Mouse (Mus musculus): ENCODE measurements around the gene Lrrc66. TPM values are rescaled to one million over a fixed set of nuclear protein-coding genes. Genes with fewer than 3 reads are reported as not detected.

The Lrrc66 gene
- total and polyA plus RNA-seq, 3 experiments = 1.1 TPM; not detected in 1

DNA sequence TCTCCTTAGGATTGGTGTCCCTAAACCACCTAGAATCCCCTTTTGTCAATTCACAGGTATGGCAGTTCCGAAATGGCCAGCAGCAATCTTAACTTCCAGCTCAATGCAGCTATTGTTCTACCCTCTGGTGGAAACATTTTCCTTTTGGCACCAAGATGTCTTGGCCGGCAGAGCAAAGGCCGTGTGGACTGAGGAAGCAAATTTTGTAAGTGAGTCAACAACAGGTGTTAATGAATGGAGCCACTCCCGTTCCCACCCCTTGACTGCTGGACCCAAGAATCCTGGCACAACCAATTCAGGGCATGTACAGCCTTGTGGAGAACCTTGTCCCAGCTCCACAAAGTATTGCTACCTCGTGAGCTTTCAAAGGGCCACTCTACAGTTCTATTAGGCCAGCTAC, 66.2 kb downstream of the Lrrc66 start:
- no peak overlapping the region for H3K4me3 ChIP-seq (ENCODE audit: control insufficient read depth in 1 of 2, insufficient read depth in 1 of 2, low read depth in 2 of 2, low read length in 2 of 2)
- H3K27ac ChIP-seq (ENCODE audit: control insufficient read depth, low read depth, low read length) = no peak overlapping the region
- no peaks in the 10 kb centered on the region for H3K9me3 ChIP-seq (replicated peaks; ENCODE audit: insufficient read depth, low read length)
- no peak overlapping the region for H3K9ac ChIP-seq (ENCODE audit: control insufficient read depth, low read depth, low read length, poor library complexity, severe bottlenecking)
- H3K79me2 ChIP-seq (ENCODE audit: control insufficient read depth, insufficient read depth, low read length, poor library complexity) = no peaks in the 10 kb centered on the region
- no peaks in the 10 kb centered on the region for H3K4me1 ChIP-seq (ENCODE audit: control insufficient read depth in 1 of 2, insufficient read depth in 2 of 2, low read length in 2 of 2)
- no peaks in the 10 kb centered on the region for H3K27me3 ChIP-seq (ENCODE audit: control insufficient read depth in 1 of 2, insufficient read depth in 2 of 2, low read length in 2 of 2)
- TF ChIP-seq EP300 (IDR thresholded peaks at IDR 0.05; ENCODE audit: low read depth in 1 of 2, low read length in 2 of 2) = no peak
- TF ChIP-seq POLR2AphosphoS5 (IDR thresholded peaks at IDR 0.05; ENCODE audit: borderline replicate concordance, low read depth, low read length) = no peak
- no peak for TF ChIP-seq RAD21 (IDR thresholded peaks at IDR 0.05; ENCODE audit: low read depth, low read length)
- no peak for TF ChIP-seq TAL1 (IDR thresholded peaks at IDR 0.05; ENCODE audit: low read length)
- no peaks in the 10 kb centered on the region for H3K36me3 ChIP-seq (ENCODE audit: control insufficient read depth in 1 of 2, insufficient read depth in 2 of 2, low read length in 2 of 2)
- no peak for DNase-seq (ENCODE audit: low read depth, low spot score)

DNA sequence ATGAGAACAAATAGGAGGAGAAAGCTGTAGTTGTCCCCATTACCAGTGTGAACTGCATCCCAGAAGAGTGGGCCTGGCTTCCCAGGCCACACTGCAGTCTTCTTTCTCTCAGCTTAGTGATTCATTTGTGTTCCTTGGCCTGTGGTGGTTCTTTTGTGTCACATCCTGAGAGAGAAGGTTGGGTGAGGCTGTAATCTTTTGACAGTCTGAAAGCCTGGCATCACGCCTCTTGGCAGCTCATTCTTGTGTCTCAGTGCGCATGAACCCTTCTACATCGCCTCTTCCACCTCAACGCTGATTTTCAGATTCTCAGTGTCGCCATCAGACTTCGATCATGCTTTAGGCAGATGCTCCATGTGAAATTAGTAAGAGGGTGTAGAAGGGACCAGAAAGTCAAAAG, 68.3 kb downstream of the Lrrc66 start:
- DNase-seq (ENCODE audit: low read depth, low spot score) = no peak
- Histone ChIP-seq H3K4me1 (ENCODE audit: control insufficient read depth in 1 of 2, insufficient read depth in 2 of 2, low read length in 2 of 2) (no peaks in the 10 kb centered on the region), H3K36me3 (ENCODE audit: control insufficient read depth in 1 of 2, insufficient read depth in 2 of 2, low read length in 2 of 2) (no peaks in the 10 kb centered on the region), H3K79me2 (ENCODE audit: control insufficient read depth, insufficient read depth, low read length, poor library complexity) (no peaks in the 10 kb centered on the region), H3K9ac (ENCODE audit: control insufficient read depth, low read depth, low read length, poor library complexity, severe bottlenecking) (no peak overlapping the region), H3K4me3 (ENCODE audit: control insufficient read depth in 1 of 2, insufficient read depth in 1 of 2, low read depth in 2 of 2, low read length in 2 of 2) (no peak overlapping the region), H3K9me3 (replicated peaks; ENCODE audit: insufficient read depth, low read length) (no peaks in the 10 kb centered on the region), H3K27me3 (ENCODE audit: control insufficient read depth in 1 of 2, insufficient read depth in 2 of 2, low read length in 2 of 2) (no peaks in the 10 kb centered on the region), H3K27ac (ENCODE audit: control insufficient read depth, low read depth, low read length) (no peak overlapping the region)
- no peak for TF ChIP-seq SMC3 (IDR thresholded peaks at IDR 0.05; ENCODE audit: low read depth, low read length)
- TF ChIP-seq ELF1 (IDR thresholded peaks at IDR 0.05; ENCODE audit: low read depth, low read length) = no peak
- no peak for TF ChIP-seq MEF2A (IDR thresholded peaks at IDR 0.05; ENCODE audit: extremely low read depth, insufficient replicate concordance, low read depth, low read length, poor library complexity, severe bottlenecking)
- no peak for TF ChIP-seq GATA1 (IDR thresholded peaks at IDR 0.05; ENCODE audit: low read depth, low read length)
- no peak for TF ChIP-seq TBP (IDR thresholded peaks at IDR 0.05; ENCODE audit: low read depth, low read length)
- TF ChIP-seq RCOR1 (IDR thresholded peaks at IDR 0.05; ENCODE audit: low read depth, low read length) = no peak
- TF ChIP-seq POLR2AphosphoS5 (IDR thresholded peaks at IDR 0.05; ENCODE audit: borderline replicate concordance, low read depth, low read length) = no peak
- no peak for TF ChIP-seq MXI1 (IDR thresholded peaks at IDR 0.05; ENCODE audit: low read depth, low read length)
- no peak for TF ChIP-seq JUND (IDR thresholded peaks at IDR 0.05; ENCODE audit: low read depth, low read length)
- no peak for TF ChIP-seq CHD2 (IDR thresholded peaks at IDR 0.05; ENCODE audit: low read length)
- TF ChIP-seq MAX (IDR thresholded peaks at IDR 0.05; ENCODE audit: low read length) = no peak
- TF ChIP-seq NELFE (IDR thresholded peaks at IDR 0.05; ENCODE audit: low read depth, low read length) = no peak
- TF ChIP-seq TCF12 (IDR thresholded peaks at IDR 0.05; ENCODE audit: low read depth, low read length) = no peak
- TF ChIP-seq SIN3A (IDR thresholded peaks at IDR 0.05; ENCODE audit: low read length) = no peak
- no peak for TF ChIP-seq CTCF (IDR thresholded peaks at IDR 0.05 in 2 of 3, conservative IDR thresholded peaks at IDR 0.05 in 1 of 3; ENCODE audit: control insufficient read depth in 1 of 3, insufficient read depth in 1 of 3, low read depth in 2 of 3, low read length in 3 of 3, poor library complexity in 1 of 3, severe bottlenecking in 1 of 3)
- no peak for TF ChIP-seq RAD21 (IDR thresholded peaks at IDR 0.05; ENCODE audit: low read depth, low read length)
- TF ChIP-seq ETS1 (IDR thresholded peaks at IDR 0.05; ENCODE audit: low read depth, low read length) = no peak
- TF ChIP-seq POLR2AphosphoS2 (IDR thresholded peaks at IDR 0.05; ENCODE audit: low read length) = no peak
